Mouse (Mus musculus) hindbrain, embryonic 12.5 days (tissue): ENCODE measurements at regions not wholly inside any gene's neighbourhood (a gene's known extent, or its start where the extent isn't known, plus 50 kb on each side); places are given as distances from the start of the nearest gene placed in this dataset.

Experiments used
- ATAC-seq: fragments of 200-750 bp; cut with Nextera tagmentation; 2 replicates; pipeline ENCODE4 v1.8.0; 2017; ENCODE audit warnings: moderate TSS enrichment; ENCODE audit not compliant: low FRiP score
- H3K27ac ChIP-seq: fragments of 300-500 bp; sonication (generic); 2 replicates; pipeline ENCODE4 v1.5.1; 2016; ENCODE audit warnings: mild to moderate bottlenecking
- H3K27me3 ChIP-seq: fragments of 300-500 bp; sonication (generic); 2 replicates; pipeline ENCODE4 v1.6.1; 2016; ENCODE audit warnings: mild to moderate bottlenecking
- H3K36me3 ChIP-seq: fragments of 300-500 bp; sonication (generic); 2 replicates; pipeline ENCODE4 v1.6.1; 2016; ENCODE audit warnings: mild to moderate bottlenecking
- H3K4me1 ChIP-seq: fragments of 300-500 bp; sonication (generic); 2 replicates; pipeline ENCODE4 v1.6.1; 2016
- H3K4me2 ChIP-seq: fragments of 300-500 bp; sonication (generic); replicated peaks from 2 replicates; pipeline ENCODE4 v1.6.1; 2016; ENCODE audit warnings: mild to moderate bottlenecking
- H3K4me3 ChIP-seq: fragments of 300-500 bp; sonication (generic); 2 replicates; pipeline ENCODE4 v1.5.1; 2016; ENCODE audit warnings: mild to moderate bottlenecking
- H3K9ac ChIP-seq: fragments of 300-500 bp; sonication (generic); 2 replicates; pipeline ENCODE4 v1.6.1; 2016; ENCODE audit warnings: mild to moderate bottlenecking, moderate library complexity
- H3K9me3 ChIP-seq: fragments of 300-500 bp; sonication (generic); replicated peaks from 2 replicates; pipeline ENCODE4 v1.6.1; 2016; ENCODE audit warnings: mild to moderate bottlenecking
- WGBS: fragments of 180-500 bp; shearing (Covaris S2); methylation state at CpG from one replicate; pipeline ENCODE4 v1.1.7; 2016; 5-methylcytosine and 5-hydroxymethylcytosine counted together

DNA sequence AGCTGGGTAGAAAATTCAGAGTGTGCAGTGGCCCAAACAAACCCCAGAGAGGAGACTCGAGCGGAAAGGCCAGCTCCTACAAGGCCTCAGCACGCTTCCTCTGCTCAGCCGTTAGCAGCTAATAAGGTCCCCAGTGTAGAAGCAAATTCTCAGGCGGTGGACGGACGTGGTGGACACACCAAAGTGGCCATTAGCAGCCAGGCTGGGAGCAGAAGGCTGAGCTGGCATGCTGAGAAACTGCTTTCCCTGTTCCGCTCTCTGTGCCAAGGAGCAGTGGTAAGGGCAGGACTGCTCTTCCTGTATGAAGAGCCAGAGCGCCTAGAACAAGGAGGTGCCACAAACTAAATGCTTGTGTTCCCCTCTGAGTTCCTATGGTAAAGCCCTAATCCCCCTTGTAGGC, 282.1 kb upstream of the Id2 start:
- no peak overlapping the region for H3K4me3 ChIP-seq
- no peaks in the 10 kb centered on the region for H3K9me3 ChIP-seq
- ATAC-seq, result no peak
- H3K27me3 ChIP-seq, result 0 out of 2 replicates have a peak, but pooled peaks cover 3% of the 10 kb centered on the region
- no peaks in the 10 kb centered on the region for H3K36me3 ChIP-seq
- peaks cover 10% of the 10 kb centered on the region for H3K4me1 ChIP-seq
- WGBS, result 62% methylated on average over 9 of the region's 9 CpGs
- no peak overlapping the region for H3K27ac ChIP-seq
- H3K4me2 ChIP-seq, result no peak overlapping the region
- H3K9ac ChIP-seq, result no peak overlapping the region

DNA sequence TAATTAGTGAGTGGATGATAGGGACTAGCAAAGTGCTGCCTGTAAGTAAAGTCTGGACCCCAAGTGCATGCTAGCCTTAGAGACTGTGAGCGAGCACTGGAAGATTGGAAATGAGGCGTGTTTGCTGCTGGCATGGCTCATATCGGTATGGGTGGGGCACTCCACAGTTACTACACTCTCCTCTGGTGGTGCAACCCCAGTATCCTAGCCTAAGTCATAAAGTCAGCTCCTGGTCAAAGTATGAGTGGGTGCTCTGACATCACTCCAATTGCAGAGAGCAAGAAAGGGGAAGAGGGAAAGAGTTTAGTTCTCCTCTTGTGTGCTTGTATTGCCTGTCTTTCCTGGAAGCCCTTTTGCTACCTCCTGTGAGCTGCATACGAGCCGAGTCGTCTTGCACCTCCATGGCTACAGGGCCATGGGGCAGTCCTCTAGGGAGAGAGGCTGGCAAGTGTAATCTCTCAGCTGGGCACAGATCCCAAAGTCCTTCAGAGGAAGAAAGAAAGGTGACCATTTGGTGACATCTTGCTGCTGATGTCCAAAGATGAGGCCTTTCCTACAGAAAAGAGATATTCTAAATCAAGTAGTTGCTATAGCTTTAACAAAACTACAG, 281.2 kb upstream of the Id2 start:
- no peak overlapping the region for H3K9ac ChIP-seq
- 77% methylated on average over 6 of the region's 6 CpGs for whole genome bisulfite sequencing
- peaks cover 10% of the 10 kb centered on the region for H3K4me1 ChIP-seq
- no peaks in the 10 kb centered on the region for H3K9me3 ChIP-seq
- no peaks in the 10 kb centered on the region for H3K36me3 ChIP-seq
- 0 out of 2 replicates have a peak, but pooled peaks cover 3% of the 10 kb centered on the region for H3K27me3 ChIP-seq
- no peak for ATAC-seq
- H3K4me2 ChIP-seq, result no peak overlapping the region
- H3K4me3 ChIP-seq, result no peak overlapping the region
- no peak overlapping the region for H3K27ac ChIP-seq

GRCm38 (mm10) chr12:25376451-25376850, 279.5 kb upstream of the Id2 start:
- no peak overlapping the region for H3K9ac ChIP-seq
- H3K27ac ChIP-seq, result no peak overlapping the region
- 38% methylated on average over 8 of the region's 8 CpGs for WGBS
- H3K4me2 ChIP-seq, result no peak overlapping the region
- no peaks in the 10 kb centered on the region for H3K36me3 ChIP-seq
- no peaks in the 10 kb centered on the region for H3K9me3 ChIP-seq
- peaks cover 10% of the 10 kb centered on the region for H3K4me1 ChIP-seq
- no peak for ATAC-seq
- no peak overlapping the region for H3K4me3 ChIP-seq
- 0 out of 2 replicates have a peak, but pooled peaks cover 3% of the 10 kb centered on the region for H3K27me3 ChIP-seq

DNA sequence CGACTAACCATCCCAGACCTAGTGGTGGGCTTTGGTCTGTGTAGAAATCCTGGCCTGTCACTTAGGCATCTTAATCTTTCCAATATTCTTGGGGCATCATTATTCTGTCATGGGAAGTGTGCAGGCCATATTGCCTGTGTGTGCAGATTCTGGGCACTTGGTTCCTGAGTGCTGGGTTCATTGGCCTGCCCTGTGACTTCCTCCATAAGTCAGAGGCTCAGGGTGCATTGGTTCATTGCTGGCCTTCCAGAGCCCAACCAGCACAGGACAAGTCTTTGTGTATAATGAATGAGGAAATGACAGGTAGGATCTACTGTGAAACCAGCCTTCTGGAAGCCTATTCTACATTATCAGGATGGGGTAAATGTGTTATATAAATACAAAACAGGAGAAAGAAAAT, 270.6 kb upstream of the Id2 start:
- H3K27ac ChIP-seq, result no peak overlapping the region
- H3K36me3 ChIP-seq, result no peaks in the 10 kb centered on the region
- no peak for ATAC-seq
- no peaks in the 10 kb centered on the region for H3K9me3 ChIP-seq
- H3K4me3 ChIP-seq, result no peak overlapping the region
- H3K4me2 ChIP-seq, result no peak overlapping the region
- H3K4me1 ChIP-seq, result no peaks in the 10 kb centered on the region
- H3K9ac ChIP-seq, result no peak overlapping the region
- no peaks in the 10 kb centered on the region for H3K27me3 ChIP-seq
- WGBS, result 90% methylated on average over 1 of the region's 1 CpGs

- no peak for ATAC-seq
- Histone ChIP-seq H3K9ac (no peak overlapping the region), H3K4me2 (no peak overlapping the region), H3K27ac (no peak overlapping the region), H3K4me1 (no peaks in the 10 kb centered on the region), H3K27me3 (no peaks in the 10 kb centered on the region), H3K9me3 (no peaks in the 10 kb centered on the region), H3K36me3 (no peaks in the 10 kb centered on the region), H3K4me3 (no peak overlapping the region)
- 62% methylated on average over 3 of the region's 3 CpGs for WGBS
Measured at GRCm38 (mm10) chr12:25365600-25366267, 268.8 kb upstream of the Id2 start.

DNA sequence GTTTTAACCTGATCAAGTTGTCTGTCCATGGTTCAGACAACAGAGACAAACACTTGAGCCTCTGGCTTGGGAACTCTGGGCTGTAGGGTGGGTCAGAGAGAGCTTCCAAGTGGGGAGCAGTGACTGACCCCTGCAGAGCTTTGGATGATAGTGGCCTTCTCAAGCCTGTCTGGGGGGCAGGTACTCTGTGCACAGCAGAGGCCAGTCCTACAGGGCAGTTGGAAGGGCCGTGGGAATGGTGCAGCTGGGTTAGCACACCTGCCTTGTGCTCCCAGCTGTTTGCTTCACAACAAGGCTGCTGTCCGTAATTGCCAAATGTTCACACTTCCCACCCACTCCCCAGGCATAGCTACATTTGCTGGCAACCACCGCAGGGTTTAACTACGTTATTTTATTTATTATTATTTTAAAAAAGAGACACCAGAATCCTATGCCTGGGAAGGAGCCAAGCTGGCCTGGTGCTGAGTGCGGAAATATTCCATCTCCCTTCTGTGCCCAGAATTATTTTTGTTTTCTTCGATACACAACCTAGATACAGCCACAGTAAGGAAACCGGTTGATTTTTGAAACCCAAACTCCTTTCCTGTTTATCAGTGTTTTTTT, 268.1 kb upstream of the Id2 start:
- ATAC-seq, result no peak
- no peak overlapping the region for H3K27ac ChIP-seq
- H3K36me3 ChIP-seq, result no peaks in the 10 kb centered on the region
- no peak overlapping the region for H3K9ac ChIP-seq
- no peaks in the 10 kb centered on the region for H3K27me3 ChIP-seq
- H3K4me2 ChIP-seq, result no peak overlapping the region
- no peak overlapping the region for H3K4me3 ChIP-seq
- 69% methylated on average over 7 of the region's 7 CpGs for WGBS
- H3K4me1 ChIP-seq, result no peaks in the 10 kb centered on the region
- H3K9me3 ChIP-seq, result no peaks in the 10 kb centered on the region

- Histone ChIP-seq H3K4me3 (no peak overlapping the region), H3K27me3 (no peaks in the 10 kb centered on the region), H3K4me2 (no peak overlapping the region), H3K4me1 (no peaks in the 10 kb centered on the region), H3K9ac (no peak overlapping the region), H3K9me3 (no peaks in the 10 kb centered on the region), H3K36me3 (no peaks in the 10 kb centered on the region), H3K27ac (no peak overlapping the region)
- no peak for ATAC-seq
- 96% methylated on average over 9 of the region's 9 CpGs for WGBS
Measured at GRCm38 (mm10) chr12:25363839-25364238, 266.9 kb upstream of the Id2 start.

GRCm38 (mm10) chr12:25363341-25363740, 266.4 kb upstream of the Id2 start:
- H3K36me3 ChIP-seq, result no peaks in the 10 kb centered on the region
- H3K9ac ChIP-seq, result no peak overlapping the region
- no peaks in the 10 kb centered on the region for H3K4me1 ChIP-seq
- no peak overlapping the region for H3K27ac ChIP-seq
- no peaks in the 10 kb centered on the region for H3K27me3 ChIP-seq
- no peak for ATAC-seq
- H3K4me3 ChIP-seq, result no peak overlapping the region
- H3K4me2 ChIP-seq, result no peak overlapping the region
- H3K9me3 ChIP-seq, result no peaks in the 10 kb centered on the region
- WGBS, result 75% methylated on average over 3 of the region's 3 CpGs

GRCm38 (mm10) chr12:25362771-25363170, 265.8 kb upstream of the Id2 start:
- H3K36me3 ChIP-seq, result no peaks in the 10 kb centered on the region
- no peak overlapping the region for H3K4me2 ChIP-seq
- no peaks in the 10 kb centered on the region for H3K9me3 ChIP-seq
- H3K4me3 ChIP-seq, result no peak overlapping the region
- H3K27ac ChIP-seq, result no peak overlapping the region
- H3K9ac ChIP-seq, result no peak overlapping the region
- 89% methylated on average over 4 of the region's 4 CpGs for WGBS
- no peaks in the 10 kb centered on the region for H3K4me1 ChIP-seq
- H3K27me3 ChIP-seq, result no peaks in the 10 kb centered on the region
- ATAC-seq, result no peak

DNA sequence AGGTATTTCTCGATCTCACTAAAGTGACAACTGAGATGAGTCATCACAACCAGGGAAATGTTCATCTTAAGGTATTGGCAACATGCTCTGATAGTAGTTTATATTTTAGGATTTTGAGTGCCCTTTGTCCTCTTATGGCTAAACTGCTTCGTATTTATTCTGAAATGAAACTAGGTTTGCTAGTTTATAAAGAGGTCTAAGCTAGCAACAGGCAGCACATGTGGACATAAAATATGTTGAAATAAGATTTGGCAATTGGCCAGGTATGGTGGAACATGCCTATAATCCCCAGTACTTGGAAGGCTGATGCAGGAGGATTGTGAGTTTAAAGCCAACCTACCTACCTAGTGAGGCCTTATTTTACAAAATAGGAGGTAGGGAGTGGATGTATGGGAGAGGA, 263.8 kb upstream of the Id2 start:
- Histone ChIP-seq H3K4me1 (no peaks in the 10 kb centered on the region), H3K9me3 (no peaks in the 10 kb centered on the region), H3K27ac (no peak overlapping the region), H3K27me3 (no peaks in the 10 kb centered on the region), H3K4me2 (no peak overlapping the region), H3K4me3 (no peak overlapping the region), H3K9ac (no peak overlapping the region), H3K36me3 (no peaks in the 10 kb centered on the region)
- no peak for ATAC-seq
- 89% methylated on average over 2 of the region's 2 CpGs for WGBS

DNA sequence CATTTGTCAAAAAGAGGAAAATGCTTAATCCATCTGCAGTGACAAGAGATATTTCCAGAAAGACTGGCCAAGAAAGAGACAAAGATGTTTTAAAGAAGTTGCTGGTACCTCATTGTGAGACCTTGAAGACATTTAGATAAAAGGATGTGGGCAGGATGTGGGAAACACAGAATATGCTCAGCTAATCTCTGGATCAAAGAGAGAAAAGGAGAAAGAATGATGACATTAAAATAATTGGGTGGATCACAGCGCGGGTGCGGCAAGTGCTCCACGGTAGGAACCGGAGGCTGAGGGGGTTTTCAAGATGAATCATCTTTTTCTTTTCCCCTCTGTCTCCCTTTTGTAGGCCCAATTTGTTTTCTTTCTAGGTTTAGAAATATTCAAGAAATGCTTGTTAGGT, 263.0 kb upstream of the Id2 start:
- Histone ChIP-seq H3K9ac (no peak overlapping the region), H3K4me2 (no peak overlapping the region), H3K36me3 (no peaks in the 10 kb centered on the region), H3K4me3 (no peak overlapping the region), H3K9me3 (no peaks in the 10 kb centered on the region), H3K27ac (no peak overlapping the region), H3K4me1 (no peaks in the 10 kb centered on the region), H3K27me3 (no peaks in the 10 kb centered on the region)
- no peak for ATAC-seq
- WGBS, result 99% methylated on average over 5 of the region's 5 CpGs

DNA sequence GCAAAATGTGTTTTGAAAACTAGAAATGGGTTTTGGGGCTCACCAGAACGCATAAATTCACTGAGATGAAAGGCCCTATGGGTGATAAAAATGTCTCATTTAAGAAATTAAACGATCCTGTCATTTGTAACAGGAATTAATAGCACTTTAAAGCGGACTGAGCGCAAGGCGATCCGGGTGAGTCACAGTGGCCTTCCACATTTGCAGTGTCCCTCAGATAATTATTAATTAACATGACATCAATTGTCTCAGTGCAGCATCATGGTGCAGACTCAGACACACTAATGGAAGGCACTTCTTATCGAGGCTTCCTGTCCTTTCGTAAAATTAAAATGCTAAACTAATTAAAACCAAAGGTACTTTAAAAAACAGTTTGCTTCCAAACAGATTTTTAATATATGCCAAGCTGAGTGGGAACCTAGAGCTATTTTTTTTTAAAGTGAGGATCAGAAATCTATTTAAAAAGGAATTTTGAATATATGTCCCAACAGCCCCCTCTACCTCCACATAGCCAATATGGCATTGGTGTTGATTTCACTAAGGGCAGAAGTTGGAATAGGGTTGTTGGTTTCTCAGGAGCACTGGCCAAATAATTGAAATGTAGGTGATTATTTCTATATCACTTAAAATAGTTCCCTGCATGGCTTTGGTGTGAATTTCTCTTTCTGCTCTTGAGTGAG, 262.0 kb upstream of the Id2 start:
- Histone ChIP-seq H3K9ac (no peak overlapping the region), H3K4me2 (no peak overlapping the region), H3K36me3 (no peaks in the 10 kb centered on the region), H3K27me3 (no peaks in the 10 kb centered on the region), H3K9me3 (no peaks in the 10 kb centered on the region), H3K4me3 (no peak overlapping the region), H3K4me1 (no peaks in the 10 kb centered on the region), H3K27ac (no peak overlapping the region)
- ATAC-seq, result no peak
- WGBS, result 82% methylated on average over 8 of the region's 8 CpGs
